Mouse (Mus musculus) hindlimb bud, embryonic 11.5 days (tissue): ENCODE data around the gene Chst8.

Experiments used
- DNase-seq: peaks from one replicate; pipeline ENCODE4 v3.0.0-alpha.2; 2012; ENCODE audit warnings: low read depth, low spot score; ENCODE audit errors: extremely low spot score

Chst8 gene

DNA sequence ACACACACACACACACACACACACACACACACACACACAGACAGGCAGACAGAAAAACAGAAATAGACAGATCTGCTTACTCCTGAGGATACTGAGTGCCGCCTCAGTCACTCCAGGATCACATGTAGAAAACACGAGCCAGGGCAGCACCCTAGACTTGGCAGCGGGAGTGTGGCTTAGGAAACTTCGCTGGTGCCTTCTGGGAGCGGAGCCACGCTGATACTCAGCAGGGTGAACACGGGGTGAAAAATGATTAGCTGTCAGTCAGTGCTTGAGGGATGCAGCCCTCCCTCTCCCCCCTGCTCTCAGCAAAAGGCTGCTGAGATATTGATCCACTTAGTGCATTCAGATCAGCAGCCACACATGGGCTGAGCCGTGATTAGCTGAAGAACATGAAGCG lies 93.9 kb downstream of the Chst8 start:
- DNase-seq, result no peak

GRCm38 (mm10) chr7:34717161-34717810 lies 95.2 kb downstream of the Chst8 start:
- DNase-seq, result no peak

DNA sequence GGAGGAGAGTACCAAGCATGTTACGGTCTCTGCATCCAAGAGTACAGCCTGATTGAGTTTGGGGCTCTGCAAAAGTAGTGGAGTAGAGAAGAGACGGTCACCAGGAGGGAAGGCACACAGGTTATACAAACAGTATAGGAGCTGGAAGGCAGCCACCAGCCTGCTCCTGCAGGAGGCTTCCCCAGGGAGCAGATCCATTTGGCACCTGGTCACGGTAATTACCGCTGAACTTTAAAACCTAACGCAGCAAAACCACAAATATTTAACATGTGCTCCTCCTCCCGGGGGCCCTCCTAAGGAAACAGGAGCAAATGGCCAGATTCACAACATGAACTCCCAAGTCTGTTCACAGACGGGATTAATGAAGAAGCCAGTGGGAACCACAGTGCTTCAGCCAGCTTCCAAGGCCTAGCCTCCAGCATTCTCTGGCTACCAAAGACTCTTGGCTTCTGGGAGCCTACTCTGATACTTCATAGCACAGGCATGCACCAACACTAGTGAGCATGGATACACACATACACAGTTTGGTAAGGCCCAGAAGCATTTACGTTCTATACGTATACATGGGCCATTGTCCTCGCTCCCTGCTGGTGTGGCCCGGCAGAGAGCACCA lies 97.6 kb downstream of the Chst8 start:
- DNase-seq, result no peak

GRCm38 (mm10) chr7:34709111-34709510 lies 103.4 kb downstream of the Chst8 start:
- no peak for DNase-seq

DNA sequence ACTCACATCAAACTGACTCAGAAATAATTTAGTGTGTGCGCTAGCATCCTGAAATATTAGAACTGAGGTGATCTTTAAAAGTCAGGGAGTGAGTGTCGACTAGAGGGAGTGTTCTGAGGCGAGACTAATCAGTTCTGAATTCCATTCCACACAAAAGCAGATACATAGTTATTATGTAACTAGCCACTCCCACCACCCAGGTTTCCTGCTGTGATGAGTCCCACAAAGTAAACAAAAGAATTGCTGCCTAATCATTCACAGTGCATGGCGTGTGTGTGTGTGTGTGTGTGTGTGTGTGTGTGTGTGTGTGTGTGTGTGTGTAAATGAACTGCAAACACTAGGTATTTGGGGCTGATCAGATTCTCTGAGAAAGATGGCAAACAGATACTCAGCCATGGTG lies 108.1 kb downstream of the Chst8 start:
- no peak for DNase-seq

- DNase-seq, result no peak
Measured at GRCm38 (mm10) chr7:34703437-34703836, 109.1 kb downstream of the Chst8 start.

DNA sequence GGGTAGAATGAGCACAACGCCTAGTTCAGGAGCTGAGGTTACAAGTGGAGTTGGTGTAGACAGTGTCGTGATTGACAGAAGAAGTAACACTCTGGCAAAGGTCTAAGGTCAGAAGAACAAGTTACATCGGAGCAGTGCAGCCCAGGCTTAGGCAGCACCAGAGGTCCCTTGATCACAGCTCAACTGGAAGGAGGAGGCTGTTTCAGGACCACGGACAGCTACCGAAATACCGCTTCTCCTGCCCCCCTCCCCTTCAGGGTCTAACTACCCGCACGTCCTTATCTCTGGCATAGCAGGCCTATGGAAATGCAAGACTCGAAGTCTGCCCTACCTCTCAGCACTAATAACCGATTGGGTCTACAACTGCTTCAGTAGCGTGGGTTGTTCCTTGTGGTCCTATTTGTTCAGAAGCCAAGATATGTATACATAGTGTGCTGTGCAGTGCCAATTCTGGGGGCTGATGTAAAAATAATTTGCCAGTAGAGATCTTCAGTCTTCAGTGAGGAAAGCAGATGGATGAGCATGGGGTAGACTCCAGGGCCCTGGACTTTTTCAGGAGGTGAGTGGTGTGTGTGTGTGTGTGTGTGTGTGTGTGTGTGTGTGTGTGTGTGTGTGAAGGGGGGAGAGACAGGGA lies 109.7 kb downstream of the Chst8 start:
- peak; percentile 39 for DNase-seq

GRCm38 (mm10) chr7:34699888-34700287 lies 112.6 kb downstream of the Chst8 start:
- DNase-seq, result no peak

- DNase-seq, result no peak
Measured at GRCm38 (mm10) chr7:34698221-34698620, 114.3 kb downstream of the Chst8 start.

DNA sequence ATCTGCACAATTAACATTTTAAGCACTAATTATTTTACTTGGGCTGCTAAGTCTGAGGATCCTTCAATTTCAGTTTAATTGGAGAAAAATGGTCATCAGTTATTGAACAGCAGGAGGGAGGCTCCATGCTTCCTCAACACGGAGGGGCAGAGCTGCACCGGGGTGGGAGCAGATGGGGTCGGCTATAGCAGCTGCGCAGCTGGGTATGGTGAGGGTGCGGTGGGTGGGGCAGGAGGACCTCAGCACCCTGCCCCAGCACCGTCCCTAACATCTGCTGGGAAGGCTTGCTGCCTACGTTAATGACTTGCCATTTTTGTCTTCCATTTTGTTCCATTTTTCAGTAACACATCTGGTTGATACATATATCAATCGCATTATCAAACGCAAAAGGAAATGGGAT lies 116.4 kb downstream of the Chst8 start:
- no peak for DNase-seq

DNA sequence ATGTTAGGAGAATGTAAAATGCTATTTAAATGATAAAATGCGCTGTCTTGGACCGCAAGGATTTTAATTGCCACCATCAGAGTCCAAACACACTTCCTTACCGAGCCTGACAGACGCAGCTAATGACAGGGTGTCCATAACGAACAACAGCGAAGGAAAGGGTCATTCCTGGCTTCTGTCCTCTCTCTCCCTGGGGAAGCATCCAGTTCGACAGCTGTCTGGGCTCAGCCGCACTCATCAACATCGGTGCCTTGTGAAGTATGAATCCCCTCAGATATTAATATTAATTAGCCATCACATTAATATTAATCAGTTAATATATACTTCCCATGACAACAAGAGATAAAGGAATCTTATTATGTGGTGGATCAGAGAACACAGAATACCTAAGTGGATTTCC lies 117.6 kb downstream of the Chst8 start:
- no peak for DNase-seq

DNA sequence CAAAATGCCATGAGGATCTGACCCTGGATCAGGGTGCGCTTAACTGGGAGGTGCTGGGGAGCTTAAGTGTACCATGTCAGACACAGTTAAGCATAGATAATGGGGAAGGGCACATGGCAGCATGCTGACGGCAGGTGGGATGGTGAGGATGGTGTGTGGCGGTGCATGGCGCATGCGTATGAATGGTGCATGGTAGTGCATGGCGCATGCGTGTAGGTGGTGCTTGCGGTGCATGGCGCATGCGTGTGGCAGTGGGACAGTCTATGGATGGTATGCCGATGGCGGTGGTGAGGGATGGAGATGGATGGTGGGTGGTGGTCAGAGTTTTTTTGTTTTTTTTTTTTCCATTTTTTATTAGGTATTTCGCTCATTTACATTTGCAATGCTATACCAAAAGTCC lies 118.6 kb downstream of the Chst8 start:
- no peak for DNase-seq

- no peak for DNase-seq
Measured at GRCm38 (mm10) chr7:34693072-34693471, 119.4 kb downstream of the Chst8 start.

GRCm38 (mm10) chr7:34690111-34690510 lies 122.4 kb downstream of the Chst8 start:
- DNase-seq, result no peak

DNA sequence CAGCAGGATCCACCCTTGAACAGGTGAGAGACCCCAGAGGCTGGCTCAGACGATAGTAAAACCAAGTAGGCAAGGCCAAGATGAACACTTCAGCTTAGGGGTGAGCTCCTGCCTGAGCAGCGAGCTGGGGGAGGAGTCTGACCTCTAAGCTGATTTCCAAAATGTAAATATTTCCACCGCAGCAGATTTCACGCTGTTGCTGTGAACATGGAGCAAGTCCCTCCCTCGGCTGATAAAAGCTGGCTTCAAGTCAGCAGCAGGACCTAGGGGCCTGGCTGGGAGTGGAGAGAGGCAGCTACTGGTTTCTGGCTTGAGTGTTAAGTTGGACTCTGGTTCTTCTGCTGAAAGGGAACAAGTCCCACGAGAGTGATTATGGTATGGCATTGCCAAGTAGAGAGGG lies 123.5 kb downstream of the Chst8 start:
- no peak for DNase-seq

- DNase-seq, result no peak
Measured at GRCm38 (mm10) chr7:34685801-34686200, 126.7 kb downstream of the Chst8 start.

- DNase-seq, result no peak
Measured at GRCm38 (mm10) chr7:34685176-34685575, 127.3 kb downstream of the Chst8 start.

DNA sequence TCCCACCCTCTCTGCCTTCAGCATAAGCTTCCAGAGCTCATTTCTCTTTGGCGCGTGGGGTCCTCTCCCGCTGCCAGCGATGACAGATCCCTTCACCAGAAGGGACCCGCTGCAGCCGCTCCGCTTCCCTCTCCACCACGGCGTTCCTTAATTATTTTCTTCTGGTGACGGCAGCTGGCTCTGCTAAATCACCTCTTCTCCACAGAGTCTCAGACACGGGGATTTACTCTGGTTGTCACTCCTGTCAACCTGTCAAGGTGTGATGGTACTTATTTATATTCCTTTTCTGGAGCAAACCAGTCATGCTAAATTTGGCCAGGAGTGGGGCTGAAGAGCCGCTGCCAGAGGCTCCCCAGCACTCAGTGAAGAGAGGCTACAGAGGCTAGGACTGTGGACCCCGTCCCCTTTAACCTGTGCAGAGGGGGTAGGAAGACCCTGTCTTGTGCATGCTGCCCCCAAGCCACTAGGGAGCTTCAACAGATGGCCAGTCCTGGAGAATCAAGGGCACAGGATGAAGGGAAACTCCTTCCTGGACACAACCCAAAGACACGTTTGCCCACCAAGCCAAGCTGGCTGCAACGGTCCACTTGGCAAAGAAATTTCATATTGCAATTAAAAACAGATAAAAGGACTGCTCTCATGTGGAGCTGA lies 131.6 kb downstream of the Chst8 start:
- DNase-seq, result no peak

DNA sequence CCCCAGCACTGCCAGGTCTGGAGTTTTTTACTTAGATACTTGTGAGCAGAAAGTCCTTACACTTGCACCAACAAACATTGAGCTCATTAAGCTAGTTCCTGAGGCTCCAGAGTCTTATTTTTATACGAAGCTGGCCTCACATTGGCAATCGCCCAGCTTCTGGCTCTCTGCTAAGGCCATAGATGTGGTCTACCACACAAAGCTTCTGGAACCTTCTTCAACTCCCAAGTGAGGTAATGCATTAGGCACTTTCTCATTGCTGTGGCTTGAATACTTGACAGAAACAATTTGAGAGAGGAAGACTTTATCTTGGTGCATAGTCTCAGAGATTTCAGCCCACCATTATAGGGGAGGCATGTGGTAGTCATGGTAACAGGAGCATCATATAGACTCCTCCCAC lies 132.6 kb downstream of the Chst8 start:
- DNase-seq, result no peak

- DNase-seq, result peak; percentile 73
Measured at GRCm38 (mm10) chr7:34675831-34676514, 136.5 kb downstream of the Chst8 start.

GRCm38 (mm10) chr7:34675120-34675790 lies 137.3 kb downstream of the Chst8 start:
- DNase-seq, result no peak
